Mouse (Mus musculus): ENCODE measurements at regions not wholly inside any gene's neighbourhood (a gene's known extent, or its start where the extent isn't known, plus 50 kb on each side); places are given as distances from the start of the nearest gene placed in this dataset.
"Not testable (repeated sequence)": the region's sequence is repeated elsewhere in the genome, so short reads cannot be mapped to it uniquely, and the experiment has no call there.

GRCm38 (mm10) chr10:15046285-15046684 is 328.3 kb upstream of the Gje1 start:
- DNase-seq (ENCODE audit: low spot score in 2 of 2): no peak

GRCm38 (mm10) chr10:15037571-15037970 is 319.6 kb upstream of the Gje1 start:
- DNase-seq (ENCODE audit: low spot score in 2 of 2): no peak

DNA sequence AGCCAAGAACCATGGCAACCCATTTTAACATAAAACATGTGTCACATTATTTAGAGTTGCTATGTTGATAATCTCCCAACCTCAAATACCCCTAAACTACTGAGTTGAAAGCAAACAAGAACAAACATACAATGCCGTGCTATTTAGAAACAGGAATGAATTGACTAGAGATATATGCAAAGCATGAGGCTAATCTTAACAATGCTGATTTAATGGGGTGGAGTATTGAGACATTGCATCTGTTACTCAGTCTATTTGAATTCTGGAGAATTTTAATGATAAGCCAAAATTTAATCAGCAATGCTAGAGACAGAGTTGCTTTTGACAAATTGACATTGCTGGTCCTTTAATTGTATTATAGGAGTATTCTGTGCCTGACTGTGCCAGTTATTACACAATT is 313.5 kb upstream of the Gje1 start:
- DNase-seq (ENCODE audit: low spot score in 2 of 2): no peak

DNA sequence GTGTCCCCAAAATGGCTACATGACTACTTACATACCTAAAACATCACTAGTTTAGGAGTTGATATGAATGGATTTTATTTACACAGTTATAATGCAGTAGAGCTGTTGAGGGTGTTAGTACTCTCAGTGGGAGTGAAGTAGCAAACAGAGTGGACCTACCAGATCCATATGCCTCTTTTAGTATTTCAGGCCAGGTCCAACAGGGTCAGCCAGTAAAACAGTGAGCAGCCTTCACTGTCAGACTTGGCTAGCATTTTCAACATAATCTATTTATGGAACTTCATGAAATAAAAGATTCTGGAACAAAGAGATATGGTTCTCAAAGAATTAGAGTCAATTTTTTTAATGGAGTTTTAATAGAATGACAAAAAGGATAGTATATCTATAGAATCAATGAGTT is 311.1 kb upstream of the Gje1 start:
- no peak for DNase-seq (ENCODE audit: low spot score in 2 of 2)

- DNase-seq (ENCODE audit: low spot score in 2 of 2): no peak
These were observed 295.9 kb upstream of the Gje1 start for GRCm38 (mm10) chr10:15013919-15014318.

DNA sequence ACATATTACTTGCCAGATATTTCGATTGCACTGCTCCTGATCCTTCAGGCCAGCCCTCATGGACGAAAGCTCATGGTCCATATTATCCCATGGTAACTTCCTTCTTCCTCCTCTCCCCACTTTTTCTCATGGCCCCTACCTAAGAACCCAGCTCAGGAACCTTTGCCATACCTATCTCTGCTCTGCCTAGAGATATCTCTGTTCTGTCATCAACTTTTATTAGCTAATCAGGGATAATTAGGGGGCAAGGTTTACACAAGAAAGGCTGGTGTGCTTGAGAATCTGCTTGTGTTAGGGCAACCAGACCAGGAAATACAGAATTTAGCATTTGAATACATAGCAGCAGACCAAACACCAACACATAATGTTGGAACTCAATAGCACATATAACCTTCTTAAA is 278.4 kb upstream of the Gje1 start:
- no peak for DNase-seq (ENCODE audit: low spot score in 2 of 2)

DNA sequence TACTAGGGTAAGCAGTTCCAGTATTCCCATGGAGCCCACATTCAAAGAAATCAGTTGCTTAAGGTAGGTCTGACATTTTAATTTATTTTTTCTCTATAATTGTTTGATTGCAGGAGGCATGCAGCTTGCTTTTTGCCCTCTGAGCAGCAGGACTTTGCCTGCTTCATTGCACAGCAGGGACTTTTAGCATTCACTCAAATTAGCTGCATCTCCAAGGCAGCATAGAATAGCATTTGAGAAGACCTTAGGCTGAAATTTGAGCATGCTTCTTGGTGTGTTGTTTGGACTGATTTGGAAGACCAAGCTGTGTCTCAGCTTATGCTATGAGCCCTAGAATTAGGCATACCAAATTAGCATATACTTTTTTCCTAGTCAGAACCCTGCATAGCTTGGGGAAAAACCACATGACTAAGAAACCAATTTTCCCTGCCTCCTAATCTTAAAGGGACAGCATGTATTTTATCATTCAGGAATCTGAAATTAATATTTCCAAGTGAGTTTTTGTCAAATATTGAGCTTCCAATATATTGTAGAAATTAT is 271.7 kb upstream of the Gje1 start:
- DNase-seq (ENCODE audit: low spot score in 2 of 2): no peak

- not testable (repeated sequence) for DNase-seq (ENCODE audit: low spot score in 2 of 2)
These were observed 268.6 kb upstream of the Gje1 start for GRCm38 (mm10) chr10:14986566-14986965.

DNA sequence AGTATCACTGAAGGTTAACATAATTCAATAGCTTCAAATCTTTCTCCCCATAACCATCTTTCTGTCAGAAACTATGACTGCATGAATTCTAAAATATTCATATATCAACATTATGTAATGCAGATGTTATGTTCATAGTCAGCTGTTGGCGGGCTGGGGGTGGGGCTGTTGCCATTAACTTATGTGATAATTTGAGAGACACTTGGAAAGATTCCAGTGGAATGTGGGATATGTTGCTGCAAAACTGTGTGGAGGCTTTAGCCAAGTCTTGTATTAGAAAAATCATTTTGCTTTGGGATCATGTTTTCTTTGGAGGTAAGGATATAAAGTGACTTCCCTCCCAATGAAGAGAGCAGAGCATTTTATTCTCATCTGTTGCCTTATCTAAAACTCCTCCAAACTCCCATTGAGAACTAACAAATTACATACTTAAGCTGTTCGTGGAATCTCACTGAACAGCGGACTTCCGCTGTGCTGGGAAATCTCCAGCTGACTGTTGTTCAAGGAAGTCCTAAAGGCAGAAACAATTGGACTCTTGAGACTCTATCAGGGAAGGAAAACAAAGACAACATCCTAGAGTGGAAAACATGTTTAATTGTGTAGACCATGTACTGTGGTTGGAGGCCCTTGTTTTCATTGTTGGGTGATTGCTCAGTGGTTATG is 260.2 kb upstream of the Gje1 start:
- DNase-seq (ENCODE audit: low spot score in 2 of 2): no peak

GRCm38 (mm10) chr10:14977268-14978000 is 259.4 kb upstream of the Gje1 start:
- DNase-seq (ENCODE audit: low spot score in 2 of 2): peak in 1 of 2 experiments; percentile 5

DNA sequence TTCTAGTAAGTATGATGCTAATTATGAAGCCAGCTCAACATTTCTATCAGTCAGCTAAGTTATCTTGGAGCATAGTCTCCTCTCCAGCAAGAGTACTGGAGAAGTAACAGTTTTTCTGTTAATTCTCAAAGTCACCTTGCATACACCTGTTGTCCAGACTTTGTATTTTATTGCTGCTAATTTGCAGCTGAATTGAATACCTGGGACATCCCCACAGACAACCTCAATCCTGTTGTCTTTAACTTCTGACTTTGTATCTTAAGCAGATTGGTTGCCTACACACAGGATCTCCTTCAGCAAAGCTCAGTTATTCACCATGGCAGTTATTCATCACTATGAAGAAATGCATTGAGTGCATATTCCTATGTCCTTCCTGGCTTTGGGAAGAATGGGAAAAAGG is 251.7 kb upstream of the Gje1 start:
- no peak for DNase-seq (ENCODE audit: low spot score in 2 of 2)

GRCm38 (mm10) chr10:14967645-14968044 is 249.6 kb upstream of the Gje1 start:
- DNase-seq (ENCODE audit: low spot score in 2 of 2): no peak

GRCm38 (mm10) chr10:14966771-14967170 is 248.8 kb upstream of the Gje1 start:
- DNase-seq (ENCODE audit: low spot score in 2 of 2): not testable (repeated sequence)

- no peak for DNase-seq (ENCODE audit: low spot score in 2 of 2)
These were observed 235.0 kb upstream of the Gje1 start for GRCm38 (mm10) chr10:14952899-14953478.

DNA sequence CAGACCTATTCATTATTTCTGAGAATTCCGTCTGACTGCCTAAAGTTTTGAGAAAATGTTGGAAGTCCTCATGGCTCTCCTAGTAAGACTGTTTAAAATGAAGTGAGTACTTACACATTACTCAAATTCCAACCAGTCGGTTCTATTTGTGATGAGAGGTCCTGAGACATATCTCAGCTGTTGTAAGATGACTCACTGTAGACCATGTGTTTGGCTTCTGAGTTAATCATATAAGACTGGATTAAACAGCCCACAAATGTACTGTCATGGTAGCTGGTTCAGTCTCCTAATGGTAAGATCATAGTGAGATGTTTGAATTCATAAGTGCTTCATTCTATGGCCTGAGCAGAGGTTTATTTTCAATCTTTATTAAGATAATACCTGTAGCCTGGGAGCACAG is 223.9 kb upstream of the Gje1 start:
- no peak for DNase-seq (ENCODE audit: low spot score in 2 of 2)

Measured in layer of hippocampus, adult 18-20 months (tissue).